Mouse (Mus musculus) common myeloid progenitor, adult 5-6 weeks (primary cell): ENCODE measurements at regions not wholly inside any gene's neighbourhood (a gene's known extent, or its start where the extent isn't known, plus 50 kb on each side); places are given as distances from the start of the nearest gene placed in this dataset.
"Not testable (repeated sequence)": the region's sequence is repeated elsewhere in the genome, so short reads cannot be mapped to it uniquely, and the experiment has no call there.

ENCODE experiments used
- ATAC-seq: replicated peaks from 2 replicates; pipeline ENCODE4 v1.8.0; 2016; ENCODE audit warnings: low read depth, mild to moderate bottlenecking, moderate TSS enrichment, inconsistent platforms; ENCODE audit not compliant: poor library complexity, severe bottlenecking

- ATAC-seq = not testable (repeated sequence)
Measured at GRCm38 (mm10) chr6:22789731-22790130, 85.6 kb upstream of the Ptprz1 start.

DNA sequence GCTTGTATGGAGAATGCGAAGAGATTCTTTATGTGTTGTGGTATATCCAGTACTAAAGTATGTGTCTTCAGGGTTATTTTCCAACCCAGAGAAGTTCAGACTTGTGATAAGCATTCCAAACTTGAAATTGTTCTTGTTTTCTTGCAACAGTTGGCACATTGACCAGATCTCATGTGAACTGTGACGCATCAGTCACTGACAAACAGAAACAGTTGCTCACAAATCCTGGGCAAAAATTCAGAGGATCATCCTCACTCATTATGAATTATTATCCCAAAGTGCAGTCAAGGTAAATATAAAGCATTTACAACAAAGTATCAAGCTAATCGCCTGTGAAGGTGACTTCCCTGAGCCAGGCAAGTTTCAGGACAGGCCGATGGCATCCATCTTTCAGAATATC lies 83.5 kb upstream of the Ptprz1 start:
- no peak for ATAC-seq

GRCm38 (mm10) chr6:22792601-22793000 lies 82.7 kb upstream of the Ptprz1 start:
- no peak for ATAC-seq

DNA sequence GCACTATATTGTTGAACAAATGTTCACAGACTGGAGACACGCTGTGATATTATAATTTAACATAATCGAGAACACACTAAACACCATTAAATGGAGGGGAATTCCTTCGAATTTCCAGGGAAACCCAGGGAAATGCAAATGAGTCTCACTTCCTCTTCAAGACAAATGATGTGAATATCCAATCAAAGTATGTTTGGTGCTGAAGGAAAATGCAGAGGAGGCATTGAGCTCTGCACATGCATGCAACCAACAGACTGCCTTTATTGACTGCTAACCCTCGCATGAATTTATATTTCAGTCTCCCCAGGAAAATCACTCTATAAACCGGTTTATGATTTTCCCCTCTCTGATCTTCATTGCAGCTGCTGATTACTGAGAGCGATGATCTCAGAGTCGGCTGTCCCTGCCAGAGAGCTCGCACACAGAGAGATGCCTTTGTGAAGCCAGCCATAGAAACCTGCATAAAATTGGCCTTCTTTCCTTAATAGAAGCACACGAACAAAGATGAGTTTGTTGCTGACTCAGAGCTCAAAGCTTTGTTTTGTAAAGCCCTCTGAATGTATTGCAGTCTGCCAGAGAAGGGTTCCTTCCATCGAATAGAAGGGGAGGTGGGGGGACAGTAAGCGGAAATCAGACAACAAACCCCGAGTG lies 81.1 kb upstream of the Ptprz1 start:
- no peak for ATAC-seq

- ATAC-seq = no peak
Measured at GRCm38 (mm10) chr6:22794755-22795154, 80.5 kb upstream of the Ptprz1 start.

DNA sequence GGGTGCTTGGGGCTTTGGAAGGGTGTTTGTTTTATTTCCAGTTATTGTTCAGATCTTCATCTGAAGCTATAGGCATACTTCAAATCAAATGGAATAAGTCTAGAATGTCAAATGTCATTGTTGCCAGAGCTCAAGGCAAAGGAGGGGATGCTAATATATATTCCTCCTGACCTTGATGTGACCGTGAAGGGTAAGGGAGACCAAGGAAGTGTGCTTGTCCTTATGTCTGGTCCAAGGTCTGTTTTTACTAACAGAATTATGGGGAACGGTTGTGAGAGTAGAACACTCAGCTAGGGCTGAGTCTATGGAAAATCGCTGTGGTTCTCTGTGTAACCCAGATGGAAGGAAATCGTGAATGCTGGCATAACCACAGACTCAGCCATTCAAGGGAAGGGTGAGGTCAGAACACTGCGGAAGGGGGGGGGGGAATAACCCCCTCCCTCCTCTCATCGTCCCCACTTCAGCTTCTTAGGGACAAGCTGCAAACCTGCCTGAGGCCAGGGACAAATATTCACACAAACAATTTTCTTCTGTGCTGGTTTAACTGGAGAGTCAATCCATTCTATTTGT lies 79.9 kb upstream of the Ptprz1 start:
- ATAC-seq = peak; percentile 86

DNA sequence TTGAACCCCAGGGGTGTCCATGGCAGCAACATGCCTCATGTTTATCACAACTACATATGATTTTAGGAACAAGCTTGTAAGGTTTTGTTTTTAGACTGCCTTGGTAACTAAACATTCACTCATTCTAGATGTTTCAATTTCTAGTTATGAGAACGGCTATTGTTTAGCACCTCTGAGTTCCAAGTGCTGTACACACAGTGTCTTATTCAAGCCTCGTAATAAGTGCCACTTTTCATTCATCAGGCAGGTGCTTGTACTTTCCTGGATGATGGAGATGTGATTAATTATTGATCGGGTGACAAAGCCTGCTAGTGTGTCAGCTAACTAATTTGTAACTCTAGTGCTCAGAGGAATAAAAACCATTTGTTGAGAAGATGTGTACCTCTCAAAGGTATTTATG lies 73.4 kb upstream of the Ptprz1 start:
- ATAC-seq = no peak

GRCm38 (mm10) chr6:22802399-22803092 lies 72.8 kb upstream of the Ptprz1 start:
- no peak for ATAC-seq

DNA sequence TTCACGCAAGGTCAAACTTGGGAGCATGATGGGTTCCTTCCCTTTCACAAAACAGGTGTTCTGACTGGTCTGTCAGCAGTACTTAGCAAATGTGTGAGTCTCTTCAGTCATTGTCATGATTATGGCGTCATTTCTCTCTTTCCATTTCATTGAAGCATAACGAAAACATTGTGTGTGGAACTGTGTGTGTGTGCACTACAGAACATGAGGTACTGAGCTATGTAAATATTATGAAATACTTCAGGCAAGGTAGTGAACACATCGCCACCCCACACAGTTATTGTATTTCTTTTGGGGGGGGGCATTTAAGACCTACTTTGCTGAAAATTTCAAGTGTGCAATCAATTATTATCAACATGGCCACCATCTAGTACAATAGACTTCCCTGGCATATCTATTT lies 71.4 kb upstream of the Ptprz1 start:
- ATAC-seq = no peak

- ATAC-seq = no peak
Measured at GRCm38 (mm10) chr6:22825086-22825768, 50.1 kb upstream of the Ptprz1 start.
